Mouse (Mus musculus): Measurements from ENCODE around the gene Muc1. TPM values are rescaled to one million over a fixed set of nuclear protein-coding genes. Genes with fewer than 3 reads are reported as not detected.
A peak's percentile ranks its signal among the peaks of the same experiment; 100 is the strongest.

Gene Muc1
- total and polyA plus RNA-seq, 3 experiments = 0.04 to 1.1 TPM; not detected in 1

GRCm38 (mm10) chr3:89281579-89282290, 52.9 kb downstream of the Muc1 start:
- H3K27me3 ChIP-seq (ENCODE audit: control insufficient read depth in 1 of 2, insufficient read depth in 2 of 2, low read length in 2 of 2) = peaks cover 31 to 39% of the 10 kb centered on the region in 2 experiments
- no peaks in the 10 kb centered on the region for H3K79me2 ChIP-seq (ENCODE audit: control insufficient read depth, insufficient read depth, low read length, poor library complexity)
- no peak overlapping the region for H3K27ac ChIP-seq (ENCODE audit: control insufficient read depth, low read depth, low read length)
- no peak overlapping the region for H3K4me3 ChIP-seq (ENCODE audit: control insufficient read depth in 1 of 2, insufficient read depth in 1 of 2, low read depth in 2 of 2, low read length in 2 of 2)
- no peak overlapping the region for H3K9ac ChIP-seq (ENCODE audit: control insufficient read depth, low read depth, low read length, poor library complexity, severe bottlenecking)
- peak; percentile 99 for TF ChIP-seq SMC3 (IDR thresholded peaks at IDR 0.05; ENCODE audit: low read depth, low read length)
- TF ChIP-seq ZNF384 (IDR thresholded peaks at IDR 0.05; ENCODE audit: low read depth, low read length) = peak; percentile 28; the same call in 1 of the 2 replicates
- peak; percentile 91 for TF ChIP-seq ZC3H11A (IDR thresholded peaks at IDR 0.05; ENCODE audit: low read depth, low read length)
- no peak for TF ChIP-seq RCOR1 (IDR thresholded peaks at IDR 0.05; ENCODE audit: low read depth, low read length)
- no peak; the same call in 1 of the 2 replicates for TF ChIP-seq GABPA (IDR thresholded peaks at IDR 0.05; ENCODE audit: low read depth, low read length)
- TF ChIP-seq USF1 (IDR thresholded peaks at IDR 0.05; ENCODE audit: low read depth, low read length) = 0 out of 2 replicates have a peak, but pooled peaks have one; percentile 11
- peak; percentile 99 for TF ChIP-seq CTCF (IDR thresholded peaks at IDR 0.05 in 2 of 3, conservative IDR thresholded peaks at IDR 0.05 in 1 of 3; ENCODE audit: control insufficient read depth in 1 of 3, insufficient read depth in 1 of 3, low read depth in 2 of 3, low read length in 3 of 3, poor library complexity in 1 of 3, severe bottlenecking in 1 of 3)
- peak; percentile 92 for TF ChIP-seq RAD21 (IDR thresholded peaks at IDR 0.05; ENCODE audit: low read depth, low read length)
- TF ChIP-seq MYC (IDR thresholded peaks at IDR 0.05; ENCODE audit: low read depth, low read length) = 0 out of 2 replicates have a peak, but pooled peaks have one; percentile 40
- TF ChIP-seq SIN3A (IDR thresholded peaks at IDR 0.05; ENCODE audit: low read length) = peak; percentile 68
- TF ChIP-seq TCF12 (IDR thresholded peaks at IDR 0.05; ENCODE audit: low read depth, low read length) = no peak
- 0 out of 2 replicates have a peak, but pooled peaks have one; percentile 58 for TF ChIP-seq JUND (IDR thresholded peaks at IDR 0.05; ENCODE audit: low read depth, low read length)
- peak; percentile 67 for TF ChIP-seq ELF1 (IDR thresholded peaks at IDR 0.05; ENCODE audit: low read depth, low read length)
- TF ChIP-seq MAX (IDR thresholded peaks at IDR 0.05; ENCODE audit: low read length) = no peak
- TF ChIP-seq POLR2AphosphoS5 (IDR thresholded peaks at IDR 0.05; ENCODE audit: borderline replicate concordance, low read depth, low read length) = no peak
- no peak for TF ChIP-seq CHD1 (IDR thresholded peaks at IDR 0.05; ENCODE audit: low read depth, low read length)
- peak; percentile 63 for TF ChIP-seq MXI1 (IDR thresholded peaks at IDR 0.05; ENCODE audit: low read depth, low read length)
- peak; percentile 71; the same call in 1 of the 2 replicates for TF ChIP-seq MAZ (IDR thresholded peaks at IDR 0.05; ENCODE audit: low read depth, low read length)
- TF ChIP-seq BHLHE40 (IDR thresholded peaks at IDR 0.05; ENCODE audit: borderline replicate concordance, low read depth, low read length) = peak; percentile 45; the same call in 1 of the 2 replicates
- 0 out of 2 replicates have a peak, but pooled peaks have one; percentile 52 for TF ChIP-seq HCFC1 (IDR thresholded peaks at IDR 0.05; ENCODE audit: low read depth, low read length)
- no peak for TF ChIP-seq MAFK (IDR thresholded peaks at IDR 0.05; ENCODE audit: borderline replicate concordance, low read depth, low read length)
- TF ChIP-seq EP300 (IDR thresholded peaks at IDR 0.05; ENCODE audit: low read depth in 1 of 2, low read length in 2 of 2) = no peak
- 0 out of 4 replicates have a peak, but pooled peaks cover 0 to 6% of the 10 kb centered on the region in 2 experiments for H3K4me1 ChIP-seq (ENCODE audit: control insufficient read depth in 1 of 2, insufficient read depth in 2 of 2, low read length in 2 of 2)
- H3K36me3 ChIP-seq (ENCODE audit: control insufficient read depth in 1 of 2, insufficient read depth in 2 of 2, low read length in 2 of 2) = no peaks in the 10 kb centered on the region
- DNase-seq (ENCODE audit: low read depth, low spot score) = peak; percentile 87
- H3K9me3 ChIP-seq (replicated peaks; ENCODE audit: insufficient read depth, low read length) = no peaks in the 10 kb centered on the region
